Mouse (Mus musculus) embryonic facial prominence, embryonic 13.5 days (tissue): Measurements from ENCODE around the gene Phactr1. TPM values are rescaled to one million over a fixed set of nuclear protein-coding genes. Genes with fewer than 3 reads are reported as not detected.

ENCODE experiments used
- ATAC-seq: fragments of 200-750 bp; cut with Nextera tagmentation; 2 replicates; pipeline ENCODE4 v1.8.0; 2017; ENCODE audit warnings: low read depth; ENCODE audit not compliant: insufficient number of reproducible peaks, insufficient read depth, low FRiP score, low TSS enrichment
- H3K27ac ChIP-seq: fragments of 300-500 bp; sonication (generic); 2 replicates; pipeline ENCODE4 v1.5.1; 2015; ENCODE audit warnings: moderate library complexity, mild to moderate bottlenecking, inconsistent platforms
- H3K27me3 ChIP-seq: fragments of 300-500 bp; sonication (generic); 2 replicates; pipeline ENCODE4 v1.6.1; 2015; ENCODE audit warnings: mild to moderate bottlenecking, inconsistent platforms
- H3K36me3 ChIP-seq: fragments of 300-500 bp; sonication (generic); 2 replicates; pipeline ENCODE4 v1.6.1; 2015; ENCODE audit warnings: mild to moderate bottlenecking, inconsistent platforms
- H3K4me1 ChIP-seq: fragments of 300-500 bp; sonication (generic); 2 replicates; pipeline ENCODE4 v1.6.1; 2015; ENCODE audit warnings: inconsistent platforms
- H3K4me2 ChIP-seq: fragments of 300-500 bp; sonication (generic); 2 replicates; pipeline ENCODE4 v1.6.1; 2015; ENCODE audit warnings: moderate library complexity, mild to moderate bottlenecking, inconsistent platforms
- H3K4me3 ChIP-seq: fragments of 300-500 bp; sonication (generic); 2 replicates; pipeline ENCODE4 v1.5.1; 2015; ENCODE audit warnings: mild to moderate bottlenecking, inconsistent platforms
- H3K9ac ChIP-seq: fragments of 300-500 bp; sonication (generic); 2 replicates; pipeline ENCODE4 v1.6.1; 2015; ENCODE audit warnings: mild to moderate bottlenecking, inconsistent platforms
- H3K9me3 ChIP-seq: fragments of 300-500 bp; sonication (generic); 2 replicates; pipeline ENCODE4 v1.6.1; 2016; ENCODE audit warnings: inconsistent platforms
- WGBS: fragments of 180-500 bp; shearing (Covaris S2); methylation state at CpG from one replicate; pipeline ENCODE4 v1.1.7; 2015; ENCODE audit warnings: mixed read lengths; 5-methylcytosine and 5-hydroxymethylcytosine counted together
- polyA plus RNA-seq: library from polyadenylated mRNA; unstranded; fragments of >200 nt; fragmentation: Nextera tagmentation; extraction: Ambion mirVana; gene quantifications from 2 replicates; pipeline ENCODE4 v1.2.1, GENCODE M21; 2015

Phactr1 gene
- polyA plus RNA-seq, 1 experiment from 2014 or later = 13.2 TPM

- Histone ChIP-seq H3K4me1 (peaks cover 6% of the 10 kb centered on the region), H3K27me3 (peaks cover 43% of the 10 kb centered on the region), H3K4me3 (no peak overlapping the region), H3K27ac (no peak overlapping the region), H3K4me2 (no peak overlapping the region), H3K9ac (no peak overlapping the region), H3K9me3 (no peaks in the 10 kb centered on the region), H3K36me3 (no peaks in the 10 kb centered on the region)
- no peak for ATAC-seq
- WGBS = 22% methylated on average over 2 of the region's 2 CpGs
Measured at GRCm38 (mm10) chr13:42711510-42711909, 31.1 kb downstream of the Phactr1 start.

GRCm38 (mm10) chr13:42719401-42719800 is 39.0 kb downstream of the Phactr1 start:
- H3K9ac ChIP-seq = no peak overlapping the region
- no peak for ATAC-seq

GRCm38 (mm10) chr13:42720135-42720534 is 39.7 kb downstream of the Phactr1 start:
- H3K9ac ChIP-seq = no peak overlapping the region
- no peak overlapping the region for H3K4me3 ChIP-seq
- no peak for ATAC-seq
- no peaks in the 10 kb centered on the region for H3K9me3 ChIP-seq
- no peaks in the 10 kb centered on the region for H3K36me3 ChIP-seq
- peaks cover 20% of the 10 kb centered on the region; the same call in 1 of the 2 replicates for H3K27me3 ChIP-seq
- 45% methylated on average over 4 of the region's 4 CpGs for WGBS
- no peak overlapping the region for H3K27ac ChIP-seq
- H3K4me2 ChIP-seq = no peak overlapping the region
- no peaks in the 10 kb centered on the region for H3K4me1 ChIP-seq

More at GRCm38 (mm10) chr13:42719401-42719800, 39.0 kb downstream of the Phactr1 start:
- H3K27ac ChIP-seq = no peak overlapping the region
- WGBS = 15% methylated on average over 9 of the region's 9 CpGs
- no peak overlapping the region for H3K4me3 ChIP-seq
- no peak overlapping the region for H3K4me2 ChIP-seq
- peaks cover 20% of the 10 kb centered on the region; the same call in 1 of the 2 replicates for H3K27me3 ChIP-seq
- no peaks in the 10 kb centered on the region for H3K4me1 ChIP-seq
- H3K9me3 ChIP-seq = no peaks in the 10 kb centered on the region
- H3K36me3 ChIP-seq = no peaks in the 10 kb centered on the region

- Histone ChIP-seq H3K27ac (no peak overlapping the region), H3K4me1 (peaks cover 4% of the 10 kb centered on the region; the same call in 1 of the 2 replicates), H3K4me3 (no peak overlapping the region), H3K9me3 (no peaks in the 10 kb centered on the region), H3K9ac (no peak overlapping the region), H3K4me2 (no peak overlapping the region), H3K27me3 (peaks cover 20% of the 10 kb centered on the region; the same call in 1 of the 2 replicates), H3K36me3 (no peaks in the 10 kb centered on the region)
- 18% methylated on average over 1 of the region's 1 CpGs for WGBS
- ATAC-seq = no peak
Measured at GRCm38 (mm10) chr13:42720648-42721047, 40.2 kb downstream of the Phactr1 start.

- Histone ChIP-seq H3K36me3 (no peaks in the 10 kb centered on the region), H3K27me3 (peaks cover 25% of the 10 kb centered on the region; the same call in 1 of the 2 replicates), H3K9ac (no peak overlapping the region), H3K4me3 (no peak overlapping the region), H3K27ac (no peak overlapping the region), H3K4me2 (no peak overlapping the region), H3K9me3 (no peaks in the 10 kb centered on the region), H3K4me1 (peaks cover 8% of the 10 kb centered on the region; the same call in 1 of the 2 replicates)
- ATAC-seq = no peak
- WGBS = 90% methylated on average over 3 of the region's 3 CpGs
Measured at GRCm38 (mm10) chr13:42724011-42724410, 43.6 kb downstream of the Phactr1 start.

GRCm38 (mm10) chr13:42725709-42726231 is 45.3 kb downstream of the Phactr1 start:
- H3K36me3 ChIP-seq = no peaks in the 10 kb centered on the region
- 48% methylated on average over 7 of the region's 7 CpGs for WGBS
- no peak overlapping the region for H3K4me2 ChIP-seq
- no peaks in the 10 kb centered on the region for H3K9me3 ChIP-seq
- H3K4me3 ChIP-seq = no peak overlapping the region
- no peak overlapping the region for H3K27ac ChIP-seq
- peaks cover 8% of the 10 kb centered on the region; the same call in 1 of the 2 replicates for H3K4me1 ChIP-seq
- no peak for ATAC-seq
- H3K9ac ChIP-seq = no peak overlapping the region
- H3K27me3 ChIP-seq = 0 out of 2 replicates have a peak, but pooled peaks cover 18% of the 10 kb centered on the region

GRCm38 (mm10) chr13:42737486-42737885 is 57.1 kb downstream of the Phactr1 start:
- ATAC-seq = no peak
- Histone ChIP-seq H3K9me3 (no peaks in the 10 kb centered on the region), H3K27me3 (peaks cover 10% of the 10 kb centered on the region; the same call in 1 of the 2 replicates), H3K4me3 (no peak overlapping the region), H3K27ac (no peak overlapping the region), H3K4me1 (no peaks in the 10 kb centered on the region), H3K4me2 (no peak overlapping the region), H3K36me3 (no peaks in the 10 kb centered on the region), H3K9ac (no peak overlapping the region)
- 89% methylated on average over 5 of the region's 5 CpGs for WGBS

GRCm38 (mm10) chr13:42738152-42738551 is 57.7 kb downstream of the Phactr1 start:
- Histone ChIP-seq H3K36me3 (no peaks in the 10 kb centered on the region), H3K4me1 (no peaks in the 10 kb centered on the region), H3K27ac (no peak overlapping the region), H3K9me3 (no peaks in the 10 kb centered on the region), H3K4me3 (no peak overlapping the region), H3K4me2 (no peak overlapping the region), H3K9ac (no peak overlapping the region), H3K27me3 (peaks cover 10% of the 10 kb centered on the region; the same call in 1 of the 2 replicates)
- 84% methylated on average over 5 of the region's 5 CpGs for WGBS
- no peak for ATAC-seq

- H3K36me3 ChIP-seq = no peaks in the 10 kb centered on the region
- H3K9me3 ChIP-seq = no peaks in the 10 kb centered on the region
- no peaks in the 10 kb centered on the region for H3K4me1 ChIP-seq
- H3K9ac ChIP-seq = no peak overlapping the region
- ATAC-seq = no peak
- no peak overlapping the region for H3K4me2 ChIP-seq
- no peak overlapping the region for H3K4me3 ChIP-seq
- no peak overlapping the region for H3K27ac ChIP-seq
- peaks cover 10% of the 10 kb centered on the region; the same call in 1 of the 2 replicates for H3K27me3 ChIP-seq
Measured at GRCm38 (mm10) chr13:42742226-42742625, 61.8 kb downstream of the Phactr1 start.

- Histone ChIP-seq H3K27ac (no peak overlapping the region), H3K4me1 (no peaks in the 10 kb centered on the region), H3K9me3 (no peaks in the 10 kb centered on the region), H3K4me2 (no peak overlapping the region), H3K9ac (no peak overlapping the region), H3K36me3 (no peaks in the 10 kb centered on the region), H3K27me3 (peaks cover 1% of the 10 kb centered on the region; the same call in 1 of the 2 replicates), H3K4me3 (no peak overlapping the region)
- ATAC-seq = no peak
- 78% methylated on average over 5 of the region's 5 CpGs for WGBS
Measured at GRCm38 (mm10) chr13:42744467-42744866, 64.0 kb downstream of the Phactr1 start.

GRCm38 (mm10) chr13:42757654-42758400 is 77.4 kb downstream of the Phactr1 start:
- H3K9me3 ChIP-seq = no peaks in the 10 kb centered on the region
- H3K9ac ChIP-seq = no peak overlapping the region
- H3K4me1 ChIP-seq = peaks cover 15% of the 10 kb centered on the region
- no peak overlapping the region for H3K4me3 ChIP-seq
- H3K27me3 ChIP-seq = no peaks in the 10 kb centered on the region
- no peaks in the 10 kb centered on the region for H3K36me3 ChIP-seq
- no peak overlapping the region for H3K27ac ChIP-seq
- no peak for ATAC-seq
- no peak overlapping the region for H3K4me2 ChIP-seq
- 20% methylated on average over 11 of the region's 11 CpGs for WGBS

GRCm38 (mm10) chr13:42759170-42759569 is 78.7 kb downstream of the Phactr1 start:
- no peaks in the 10 kb centered on the region for H3K27me3 ChIP-seq
- no peak for ATAC-seq
- H3K36me3 ChIP-seq = no peaks in the 10 kb centered on the region
- 67% methylated on average over 5 of the region's 5 CpGs for WGBS
- H3K9ac ChIP-seq = no peak overlapping the region
- no peak overlapping the region for H3K4me3 ChIP-seq
- H3K4me2 ChIP-seq = no peak overlapping the region
- peaks cover 15% of the 10 kb centered on the region for H3K4me1 ChIP-seq
- H3K9me3 ChIP-seq = no peaks in the 10 kb centered on the region
- H3K27ac ChIP-seq = no peak overlapping the region
